Mouse (Mus musculus): ENCODE results near the gene Rbms3.

- TF ChIP-seq CTCF (conservative IDR thresholded peaks at IDR 0.05; ENCODE audit: insufficient read depth, insufficient read length, low read depth, low read length) (no peak), POLR2A (IDR thresholded peaks at IDR 0.05; ENCODE audit: low read depth, low read length) (no peak)
Observed at GRCm38 (mm10) chr9:117084471-117084870, 545.2 kb downstream of the Rbms3 start.
